Mouse (Mus musculus) cortical plate, adult 2 months (tissue): ENCODE results near the gene Tshz2.

Source experiments
- CTCF ChIP-seq: fragments of 200-500 bp; IDR thresholded peaks from 2 replicates; pipeline ENCODE4 v1.5.1; 2011; ENCODE audit warnings: mild to moderate bottlenecking, control low read depth, low read length; ENCODE audit not compliant: insufficient read depth; ENCODE audit errors: extremely low read depth
- POLR2A ChIP-seq: fragments of 200-500 bp; IDR thresholded peaks from 2 replicates; pipeline ENCODE4 v1.6.1; 2011; ENCODE audit warnings: mild to moderate bottlenecking, low read length, control low read depth; ENCODE audit not compliant: insufficient read depth; ENCODE audit errors: extremely low read depth

GRCm38 (mm10) chr2:169735475-169736406 lies 102.9 kb downstream of the Tshz2 start:
- TF ChIP-seq CTCF = no peak
- no peak for TF ChIP-seq POLR2A
